Mouse (Mus musculus) midbrain, embryonic 16.5 days (tissue): Measurements from ENCODE around the gene Cd248. TPM values are rescaled to one million over a fixed set of nuclear protein-coding genes. Genes with fewer than 3 reads are reported as not detected.
A peak's percentile ranks its signal among the peaks of the same experiment; 100 is the strongest.

Experiments
- ATAC-seq: fragments of 200-750 bp; cut with Nextera tagmentation; 2 replicates; pipeline ENCODE4 v1.8.0; 2017; ENCODE audit warnings: moderate TSS enrichment
- H3K27ac ChIP-seq: fragments of 300-500 bp; sonication (generic); 2 replicates; pipeline ENCODE4 v1.5.1; 2014; ENCODE audit warnings: mild to moderate bottlenecking, low read length, mixed read lengths
- H3K27me3 ChIP-seq: fragments of 300-500 bp; sonication (generic); 2 replicates; pipeline ENCODE4 v1.6.1; 2014; ENCODE audit warnings: low read depth, low read length, mixed read lengths; ENCODE audit not compliant: control insufficient read depth, insufficient read depth
- H3K36me3 ChIP-seq: fragments of 300-500 bp; sonication (generic); 2 replicates; pipeline ENCODE4 v1.6.1; 2014; ENCODE audit warnings: mild to moderate bottlenecking, low read length, moderate library complexity, mixed read lengths; ENCODE audit not compliant: control insufficient read depth, insufficient read depth
- H3K4me1 ChIP-seq: fragments of 300-500 bp; sonication (generic); 2 replicates; pipeline ENCODE4 v1.6.1; 2014; ENCODE audit warnings: mild to moderate bottlenecking, low read length, mixed read lengths; ENCODE audit not compliant: control insufficient read depth, insufficient read depth
- H3K4me2 ChIP-seq: fragments of 300-500 bp; sonication (generic); 2 replicates; pipeline ENCODE4 v1.6.1; 2014; ENCODE audit warnings: mild to moderate bottlenecking, low read length, mixed read lengths
- H3K4me3 ChIP-seq: fragments of 300-500 bp; sonication (generic); 2 replicates; pipeline ENCODE4 v1.5.1; 2014; ENCODE audit warnings: low read depth, mild to moderate bottlenecking, low read length, moderate library complexity, mixed read lengths
- H3K9ac ChIP-seq: fragments of 300-500 bp; sonication (generic); 2 replicates; pipeline ENCODE4 v1.6.1; 2014; ENCODE audit warnings: low read depth, low read length, mixed read lengths
- H3K9me3 ChIP-seq: fragments of 300-500 bp; sonication (generic); replicated peaks from 2 replicates; pipeline ENCODE4 v1.6.1; 2014; ENCODE audit warnings: mild to moderate bottlenecking, low read length, mixed read lengths; ENCODE audit not compliant: control insufficient read depth, poor library complexity, severe bottlenecking
- whole genome bisulfite sequencing: fragments of 180-500 bp; shearing (Covaris S2); extraction: QIAGEN DNeasy Blood & Tissue Kit; methylation state at CpG from one replicate; pipeline ENCODE4 v1.1.7; 2014; 5-methylcytosine and 5-hydroxymethylcytosine counted together
- polyA plus RNA-seq: library from polyadenylated mRNA; unstranded; fragments of >200 nt; fragmentation: Nextera tagmentation; extraction: Ambion mirVana; gene quantifications from 2 replicates; pipeline ENCODE4 v1.2.1, GENCODE M21; 2015

Cd248 gene
- polyA plus RNA-seq, 1 experiment from 2014 or later = 16.5 TPM

GRCm38 (mm10) chr19:5050047-5050905 is 17.6 kb upstream of the Cd248 start, which contains the start of gene Rin1:
Gene Rin1 (plus strand): TSS chr19:5050481.
- WGBS = 18% methylated on average over 13 of the region's 14 CpGs
- H3K9me3 ChIP-seq = no peaks in the 10 kb centered on the region
- no peaks in the 10 kb centered on the region; the same call in 1 of the 2 replicates for H3K36me3 ChIP-seq
- H3K27me3 ChIP-seq = peaks cover 35% of the 10 kb centered on the region
- peak within 1 kb of the TSS; percentile 36; the same call in 1 of the 2 replicates for H3K9ac ChIP-seq
- peak within 1 kb of the TSS; percentile 12; the same call in 1 of the 2 replicates for H3K4me2 ChIP-seq
- peaks cover 10% of the 10 kb centered on the region for H3K4me1 ChIP-seq
- no peak within 1 kb of the TSS for H3K4me3 ChIP-seq
- peak; percentile 60 for ATAC-seq
- H3K27ac ChIP-seq = no peak within 1 kb of the TSS

- Histone ChIP-seq H3K27me3 (peaks cover 35% of the 10 kb centered on the region), H3K4me3 (no peak overlapping the region), H3K9ac (peak overlapping the region; percentile 36; the same call in 1 of the 2 replicates), H3K9me3 (no peaks in the 10 kb centered on the region), H3K4me2 (peak overlapping the region; percentile 9; the same call in 1 of the 2 replicates), H3K36me3 (no peaks in the 10 kb centered on the region; the same call in 1 of the 2 replicates), H3K4me1 (peaks cover 10% of the 10 kb centered on the region), H3K27ac (no peak overlapping the region)
- 10% methylated on average over 17 of the region's 17 CpGs for WGBS
- ATAC-seq = no peak
These were observed 16.8 kb upstream of the Cd248 start for GRCm38 (mm10) chr19:5051031-5051430.

GRCm38 (mm10) chr19:5051515-5051914 is 16.4 kb upstream of the Cd248 start:
- Histone ChIP-seq H3K36me3 (no peaks in the 10 kb centered on the region; the same call in 1 of the 2 replicates), H3K27me3 (peaks cover 35% of the 10 kb centered on the region), H3K9ac (peak overlapping the region; percentile 36; the same call in 1 of the 2 replicates), H3K4me3 (no peak overlapping the region), H3K4me1 (peaks cover 13% of the 10 kb centered on the region), H3K27ac (no peak overlapping the region), H3K4me2 (no peak overlapping the region), H3K9me3 (no peaks in the 10 kb centered on the region)
- 43% methylated on average over 3 of the region's 3 CpGs for WGBS
- no peak for ATAC-seq

GRCm38 (mm10) chr19:5052166-5052822 is 15.6 kb upstream of the Cd248 start:
- WGBS = 34% methylated on average over 25 of the region's 25 CpGs

GRCm38 (mm10) chr19:5052853-5053252 is 15.0 kb upstream of the Cd248 start:
- no peak overlapping the region for H3K4me3 ChIP-seq
- WGBS = 59% methylated on average over 17 of the region's 17 CpGs
- H3K4me1 ChIP-seq = peaks cover 13% of the 10 kb centered on the region
- no peaks in the 10 kb centered on the region; the same call in 1 of the 2 replicates for H3K36me3 ChIP-seq
- H3K27me3 ChIP-seq = peaks cover 35% of the 10 kb centered on the region
- no peak overlapping the region for H3K27ac ChIP-seq
- H3K9ac ChIP-seq = no peak overlapping the region
- no peak for ATAC-seq
- no peak overlapping the region for H3K4me2 ChIP-seq
- no peaks in the 10 kb centered on the region for H3K9me3 ChIP-seq

More at GRCm38 (mm10) chr19:5052166-5052822, 15.6 kb upstream of the Cd248 start:
- no peak for ATAC-seq
- no peak overlapping the region for H3K27ac ChIP-seq
- H3K9me3 ChIP-seq = no peaks in the 10 kb centered on the region
- no peak overlapping the region for H3K4me2 ChIP-seq
- no peaks in the 10 kb centered on the region; the same call in 1 of the 2 replicates for H3K36me3 ChIP-seq
- H3K9ac ChIP-seq = no peak overlapping the region
- H3K4me1 ChIP-seq = peaks cover 13% of the 10 kb centered on the region
- peaks cover 35% of the 10 kb centered on the region for H3K27me3 ChIP-seq
- H3K4me3 ChIP-seq = no peak overlapping the region

- H3K27ac ChIP-seq = no peak overlapping the region
- peaks cover 35% of the 10 kb centered on the region for H3K27me3 ChIP-seq
- no peaks in the 10 kb centered on the region for H3K36me3 ChIP-seq
- H3K9ac ChIP-seq = no peak overlapping the region
- no peak for ATAC-seq
- peaks cover 13% of the 10 kb centered on the region for H3K4me1 ChIP-seq
- no peaks in the 10 kb centered on the region for H3K9me3 ChIP-seq
- H3K4me2 ChIP-seq = no peak overlapping the region
- H3K4me3 ChIP-seq = no peak overlapping the region
- 17% methylated on average over 9 of the region's 9 CpGs for WGBS
These were observed 14.0 kb upstream of the Cd248 start for GRCm38 (mm10) chr19:5053909-5054308.

- Histone ChIP-seq H3K27ac (no peak overlapping the region), H3K27me3 (peaks cover 28% of the 10 kb centered on the region), H3K9me3 (no peaks in the 10 kb centered on the region), H3K4me3 (no peak overlapping the region), H3K36me3 (no peaks in the 10 kb centered on the region), H3K9ac (no peak overlapping the region), H3K4me1 (peaks cover 3% of the 10 kb centered on the region; the same call in 1 of the 2 replicates), H3K4me2 (no peak overlapping the region)
- peak; percentile 12; the same call in 1 of the 2 replicates for ATAC-seq
- 8% methylated on average over 6 of the region's 6 CpGs for WGBS
These were observed 11.6 kb upstream of the Cd248 start for GRCm38 (mm10) chr19:5056251-5056650.

GRCm38 (mm10) chr19:5057876-5058775 is 9.8 kb upstream of the Cd248 start:
- 27% methylated on average over 16 of the region's 16 CpGs for WGBS
- peaks cover 9% of the 10 kb centered on the region for H3K27me3 ChIP-seq
- no peaks in the 10 kb centered on the region for H3K36me3 ChIP-seq
- 0 out of 2 replicates have a peak overlapping the region, but pooled peaks have one; percentile 44 for H3K9ac ChIP-seq
- no peak for ATAC-seq
- no peak overlapping the region for H3K4me3 ChIP-seq
- H3K9me3 ChIP-seq = no peaks in the 10 kb centered on the region
- H3K4me2 ChIP-seq = no peak overlapping the region
- H3K27ac ChIP-seq = no peak overlapping the region
- H3K4me1 ChIP-seq = peaks cover 3% of the 10 kb centered on the region; the same call in 1 of the 2 replicates
